27 mouse cellular contexts compared by ENCODE assay signal in genomic region chr5:42659994-42660393, GRCm38 (mm10).
DNase-seq lines count a peak whose midpoint lies in the region; ATAC-seq lines count a peak whose summit lies in the region.
"Had no signal": no experiment of that assay in that cellular context is flagged by ENCODE, and none has a peak within 500 bp of the region (broad histone marks: within the 10 kb centered on the region; RNA-seq: fewer than 3 reads in every experiment).

No protein-coding gene starts in this region.

- H3K9me3 ChIP-seq in midbrain, embryonic 11.5 days (ENCODE audit: control insufficient read depth, low read length): no peaks in the 10 kb centered on the region
- no peaks in the 10 kb centered on the region for H3K9me3 ChIP-seq in midbrain, embryonic 16.5 days (replicated peaks; ENCODE audit: control insufficient read depth, low read length, poor library complexity, severe bottlenecking)
- H3K9me3 ChIP-seq: embryonic facial prominence, embryonic 13.5 days; embryonic facial prominence, embryonic 15.5 days; forebrain, embryonic 10.5 days; forebrain, embryonic 12.5 days; G1E had no signal

- H3K9ac ChIP-seq in midbrain, embryonic 11.5 days (ENCODE audit: low read length): no peak overlapping the region
- no peak overlapping the region for H3K9ac ChIP-seq in midbrain, embryonic 16.5 days (ENCODE audit: low read depth, low read length)
- H3K9ac ChIP-seq: embryonic facial prominence, embryonic 13.5 days; embryonic facial prominence, embryonic 15.5 days; forebrain, embryonic 12.5 days had no signal

- H3K27me3 ChIP-seq in midbrain, embryonic 11.5 days (ENCODE audit: control insufficient read depth, insufficient read depth, low read length): no peaks in the 10 kb centered on the region
- no peaks in the 10 kb centered on the region for H3K27me3 ChIP-seq in midbrain, embryonic 16.5 days (ENCODE audit: control insufficient read depth, insufficient read depth, low read depth, low read length)
- H3K27me3 ChIP-seq: CH12.LX; embryonic facial prominence, embryonic 13.5 days; embryonic facial prominence, embryonic 15.5 days; forebrain, embryonic 12.5 days had no signal

- no peak for ATAC-seq in midbrain, embryonic 11.5 days (ENCODE audit: low FRiP score)
- ATAC-seq in midbrain, embryonic 16.5 days: no peak
- ATAC-seq: activated CD4-positive, CD25-positive, alpha-beta regulatory T cell, adult 4 months; CD4-positive, CD25-positive, alpha-beta regulatory T cell, adult 4 months; forebrain, embryonic 14.5 days; forebrain, embryonic 16.5 days; Patski had no signal

- WGBS in midbrain, embryonic 11.5 days: 44% methylated on average over 4 of the region's 4 CpGs
- WGBS in midbrain, embryonic 16.5 days: 57% methylated on average over 4 of the region's 4 CpGs

- no peaks in the 10 kb centered on the region for H3K4me1 ChIP-seq in midbrain, embryonic 11.5 days (ENCODE audit: control insufficient read depth, insufficient read depth, low read length)
- no peaks in the 10 kb centered on the region for H3K4me1 ChIP-seq in midbrain, embryonic 16.5 days (ENCODE audit: control insufficient read depth, insufficient read depth, low read length)
- H3K4me1 ChIP-seq: embryonic facial prominence, embryonic 13.5 days; embryonic facial prominence, embryonic 15.5 days; forebrain, embryonic 10.5 days had no signal

- H3K27ac ChIP-seq in midbrain, embryonic 11.5 days (ENCODE audit: low read depth, low read length): no peak overlapping the region
- H3K27ac ChIP-seq in midbrain, embryonic 16.5 days (ENCODE audit: low read length): no peak overlapping the region
- H3K27ac ChIP-seq: embryonic facial prominence, embryonic 13.5 days; embryonic facial prominence, embryonic 15.5 days; forebrain, embryonic 10.5 days; forebrain, embryonic 12.5 days had no signal

- no peaks in the 10 kb centered on the region for H3K36me3 ChIP-seq in midbrain, embryonic 11.5 days (ENCODE audit: control insufficient read depth, insufficient read depth, low read length)
- no peaks in the 10 kb centered on the region for H3K36me3 ChIP-seq in midbrain, embryonic 16.5 days (ENCODE audit: control insufficient read depth, insufficient read depth, low read length)
- H3K36me3 ChIP-seq: embryonic facial prominence, embryonic 13.5 days; embryonic facial prominence, embryonic 15.5 days; forebrain, embryonic 10.5 days; forebrain, embryonic 12.5 days; G1E had no signal

- H3K4me3 ChIP-seq in midbrain, embryonic 11.5 days (ENCODE audit: low read depth, low read length): no peak overlapping the region
- no peak overlapping the region for H3K4me3 ChIP-seq in midbrain, embryonic 16.5 days (ENCODE audit: low read depth, low read length)
- H3K4me3 ChIP-seq: embryonic facial prominence, embryonic 13.5 days; embryonic facial prominence, embryonic 15.5 days; erythroblast, embryonic 14.5 days; forebrain, embryonic 10.5 days; forebrain, embryonic 12.5 days had no signal

- no peak overlapping the region for H3K4me2 ChIP-seq in midbrain, embryonic 11.5 days
- no peak overlapping the region for H3K4me2 ChIP-seq in midbrain, embryonic 16.5 days (ENCODE audit: low read length)
- H3K4me2 ChIP-seq: embryonic facial prominence, embryonic 13.5 days; embryonic facial prominence, embryonic 15.5 days; forebrain, embryonic 12.5 days had no signal

- peak; percentile 85 for DNase-seq in midbrain, embryonic 11.5 days (ENCODE audit: low spot score, missing footprints)
- peak; percentile 50 for DNase-seq in R1 (ENCODE audit: low read depth, low spot score)
- no peak for DNase-seq in kidney, postnatal 25 days
- DNase-seq in layer of hippocampus, adult 8-10 months (ENCODE audit: low spot score in 2 of 2): no peak
- DNase-seq: adrenal gland, postnatal 10 days; adrenal gland, postnatal 25 days; B cell, adult 2 months; cerebellum, adult 11 months; cerebellum, adult 18-20 months; cerebellum, adult 8-10 months; cerebellum, adult 9-11 months; cerebellum, postnatal 14 days; cerebellum, postnatal 36 days; embryo, embryonic 11 days had no signal

Comparison
In these comparisons a context has a peak if more than half of its experiments do, and no peak if none do; other contexts are left out.
1. DNase-seq: peak in midbrain, embryonic 11.5 days (single experiment) and R1 (single experiment); none in kidney, postnatal 25 days (0 of 2) and layer of hippocampus, adult 8-10 months (0 of 2).